Mouse (Mus musculus) neural tube, embryonic 15.5 days (tissue): ENCODE results near the gene Slc11a1. TPM values are rescaled to one million over a fixed set of nuclear protein-coding genes. Genes with fewer than 3 reads are reported as not detected.

ENCODE experiments used
- ATAC-seq: fragments of 200-750 bp; cut with Nextera tagmentation; 2 replicates; pipeline ENCODE4 v1.8.0; 2017; ENCODE audit warnings: mild to moderate bottlenecking, moderate TSS enrichment, moderate library complexity; ENCODE audit not compliant: low FRiP score
- H3K27ac ChIP-seq: fragments of 300-500 bp; sonication (generic); replicated peaks from 2 replicates; pipeline ENCODE4 v1.5.1; 2015; ENCODE audit warnings: mild to moderate bottlenecking, inconsistent platforms
- H3K27me3 ChIP-seq: fragments of 300-500 bp; sonication (generic); replicated peaks from 2 replicates; pipeline ENCODE4 v1.6.1; 2015; ENCODE audit warnings: inconsistent platforms
- H3K36me3 ChIP-seq: fragments of 300-500 bp; sonication (generic); 2 replicates; pipeline ENCODE4 v1.6.1; 2015; ENCODE audit warnings: inconsistent platforms
- H3K4me1 ChIP-seq: fragments of 300-500 bp; sonication (generic); 2 replicates; pipeline ENCODE4 v1.6.1; 2015; ENCODE audit warnings: inconsistent platforms
- H3K4me2 ChIP-seq: fragments of 300-500 bp; sonication (generic); 2 replicates; pipeline ENCODE4 v1.6.1; 2015; ENCODE audit warnings: inconsistent platforms, mild to moderate bottlenecking, moderate library complexity
- H3K4me3 ChIP-seq: fragments of 300-500 bp; sonication (generic); replicated peaks from 2 replicates; pipeline ENCODE4 v1.5.1; 2015; ENCODE audit warnings: mild to moderate bottlenecking, inconsistent platforms
- H3K9ac ChIP-seq: fragments of 300-500 bp; sonication (generic); replicated peaks from 2 replicates; pipeline ENCODE4 v1.6.1; 2015; ENCODE audit warnings: mild to moderate bottlenecking, inconsistent platforms
- H3K9me3 ChIP-seq: fragments of 300-500 bp; sonication (generic); replicated peaks from 2 replicates; pipeline ENCODE4 v1.6.1; 2016; ENCODE audit warnings: inconsistent platforms
- WGBS: fragments of 180-500 bp; shearing (Covaris S2); methylation state at CpG from one replicate; pipeline ENCODE4 v1.1.7; 2015; ENCODE audit warnings: mixed read lengths; 5-methylcytosine and 5-hydroxymethylcytosine counted together
- polyA plus RNA-seq: library from polyadenylated mRNA; unstranded; fragments of >200 nt; fragmentation: Nextera tagmentation; extraction: Ambion mirVana; gene quantifications from 2 replicates; pipeline ENCODE4 v1.2.1, GENCODE M21; 2015

Gene Slc11a1
- polyA plus RNA-seq, 1 experiment from 2014 or later: 2.3 TPM

DNA sequence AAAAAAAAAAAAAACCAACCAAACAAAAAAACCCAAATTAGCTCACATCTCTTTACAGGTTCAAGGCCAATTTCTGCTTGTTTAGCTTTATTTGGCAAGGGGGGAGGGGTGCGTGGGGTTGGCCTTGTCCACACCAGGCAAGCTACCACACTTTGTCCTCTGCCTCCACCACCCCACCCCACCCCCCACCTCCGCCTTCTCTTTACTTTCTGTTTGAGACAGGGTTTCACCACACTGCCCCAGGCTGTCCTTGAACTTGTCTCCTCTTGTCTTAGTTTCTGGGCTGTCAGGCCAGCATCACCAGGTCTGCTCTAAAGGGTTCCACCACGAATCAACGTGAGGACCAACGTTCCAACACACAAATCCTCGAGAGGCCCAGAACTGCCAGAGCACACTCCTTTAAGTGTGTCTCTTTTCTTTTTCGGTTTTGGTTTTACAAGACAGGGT lies 4.1 kb downstream of the Slc11a1 start:
- Histone ChIP-seq H3K27me3 (no peaks in the 10 kb centered on the region), H3K4me2 (no peak overlapping the region), H3K4me3 (no peak overlapping the region), H3K4me1 (no peaks in the 10 kb centered on the region), H3K36me3 (no peaks in the 10 kb centered on the region), H3K27ac (no peak overlapping the region), H3K9ac (no peak overlapping the region), H3K9me3 (no peaks in the 10 kb centered on the region)
- no peak for ATAC-seq
- WGBS: 84% methylated on average over 7 of the region's 7 CpGs

DNA sequence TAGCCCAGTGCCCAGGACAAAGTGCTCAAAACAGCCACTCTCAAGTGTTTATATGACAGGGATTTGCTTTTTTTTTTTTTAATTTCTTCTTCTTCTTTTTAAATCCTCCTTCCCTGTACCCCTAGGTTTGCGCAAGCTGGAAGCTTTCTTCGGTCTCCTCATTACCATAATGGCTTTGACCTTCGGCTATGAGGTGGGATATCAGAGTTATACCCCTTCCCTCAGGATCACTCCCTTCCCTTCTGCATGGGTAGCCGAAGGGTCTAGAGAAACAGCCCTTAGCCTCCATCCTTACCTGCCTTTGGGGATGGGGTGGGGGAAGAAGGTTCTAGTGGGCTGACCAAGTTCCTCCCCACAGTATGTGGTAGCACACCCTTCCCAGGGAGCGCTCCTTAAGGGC lies 5.5 kb downstream of the Slc11a1 start:
- Histone ChIP-seq H3K9ac (no peak overlapping the region), H3K4me1 (no peaks in the 10 kb centered on the region), H3K27me3 (no peaks in the 10 kb centered on the region), H3K4me2 (no peak overlapping the region), H3K27ac (no peak overlapping the region), H3K9me3 (no peaks in the 10 kb centered on the region), H3K4me3 (no peak overlapping the region), H3K36me3 (no peaks in the 10 kb centered on the region)
- no peak for ATAC-seq
- 86% methylated on average over 5 of the region's 5 CpGs for WGBS

DNA sequence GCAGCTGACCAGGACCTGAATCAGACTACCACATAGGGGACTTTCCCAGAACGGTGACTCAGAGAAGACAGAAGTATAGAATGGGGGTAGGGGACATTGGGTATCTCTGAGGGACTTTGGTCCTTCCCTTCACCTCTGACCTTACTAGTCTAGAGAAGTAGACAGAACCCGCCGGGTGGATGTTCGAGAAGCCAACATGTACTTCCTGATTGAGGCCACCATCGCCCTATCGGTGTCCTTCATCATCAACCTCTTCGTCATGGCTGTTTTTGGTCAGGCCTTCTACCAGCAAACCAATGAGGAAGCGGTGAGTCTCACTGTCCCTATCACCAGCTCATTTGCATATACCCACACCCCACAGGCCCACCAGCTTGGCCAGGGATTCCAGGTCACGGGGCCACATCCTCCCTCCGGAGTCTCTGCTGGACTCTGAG lies 6.6 kb downstream of the Slc11a1 start:
- Histone ChIP-seq H3K4me3 (no peak overlapping the region), H3K9me3 (no peaks in the 10 kb centered on the region), H3K27me3 (no peaks in the 10 kb centered on the region), H3K4me2 (no peak overlapping the region), H3K4me1 (peaks cover 3% of the 10 kb centered on the region; the same call in 1 of the 2 replicates), H3K36me3 (no peaks in the 10 kb centered on the region), H3K9ac (no peak overlapping the region), H3K27ac (no peak overlapping the region)
- WGBS: 90% methylated on average over 10 of the region's 10 CpGs
- no peak for ATAC-seq

DNA sequence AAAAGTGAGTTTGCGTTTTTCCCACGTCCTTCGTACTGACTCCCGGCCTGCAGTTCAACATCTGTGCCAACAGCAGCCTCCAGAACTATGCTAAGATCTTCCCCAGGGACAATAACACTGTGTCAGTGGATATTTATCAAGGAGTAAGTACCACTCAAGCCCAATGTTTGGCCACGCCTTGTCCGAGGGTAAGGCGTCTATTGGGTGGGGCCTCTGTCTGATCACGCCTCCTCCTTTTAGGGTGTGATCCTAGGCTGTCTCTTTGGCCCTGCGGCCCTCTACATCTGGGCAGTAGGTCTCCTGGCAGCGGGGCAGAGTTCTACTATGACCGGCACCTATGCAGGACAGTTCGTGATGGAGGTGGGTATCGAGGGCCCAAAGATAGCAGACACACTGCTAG lies 8.4 kb downstream of the Slc11a1 start:
- Histone ChIP-seq H3K4me3 (no peak overlapping the region), H3K9me3 (no peaks in the 10 kb centered on the region), H3K9ac (no peak overlapping the region), H3K27me3 (no peaks in the 10 kb centered on the region), H3K27ac (no peak overlapping the region), H3K36me3 (no peaks in the 10 kb centered on the region), H3K4me1 (peaks cover 10% of the 10 kb centered on the region), H3K4me2 (no peak overlapping the region)
- no peak for ATAC-seq
- 88% methylated on average over 13 of the region's 13 CpGs for WGBS

DNA sequence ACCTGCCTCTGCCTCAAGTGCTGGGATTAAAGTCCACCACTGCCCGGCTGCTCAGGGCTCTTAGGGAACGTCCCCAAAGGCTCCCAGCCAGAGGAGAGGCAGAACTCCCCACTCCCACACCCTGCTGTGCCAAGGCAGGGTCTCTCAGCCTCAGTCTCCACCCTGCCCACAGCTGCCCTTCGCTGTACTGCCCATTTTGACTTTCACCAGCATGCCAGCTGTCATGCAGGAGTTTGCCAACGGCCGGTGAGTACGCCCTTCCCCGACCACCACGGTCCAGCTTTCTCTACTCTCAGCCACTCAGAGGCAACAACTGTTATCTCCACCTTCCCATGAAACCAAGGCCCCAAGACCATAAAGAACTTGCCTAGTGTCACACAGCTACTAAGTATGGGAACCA lies 9.5 kb downstream of the Slc11a1 start:
- 86% methylated on average over 8 of the region's 8 CpGs for WGBS
- H3K36me3 ChIP-seq: no peaks in the 10 kb centered on the region
- H3K9ac ChIP-seq: no peak overlapping the region
- no peaks in the 10 kb centered on the region; the same call in 1 of the 2 replicates for H3K27me3 ChIP-seq
- no peak overlapping the region for H3K27ac ChIP-seq
- H3K4me3 ChIP-seq: no peak overlapping the region
- H3K9me3 ChIP-seq: no peaks in the 10 kb centered on the region
- H3K4me2 ChIP-seq: no peak overlapping the region
- ATAC-seq: no peak
- H3K4me1 ChIP-seq: peaks cover 10% of the 10 kb centered on the region

DNA sequence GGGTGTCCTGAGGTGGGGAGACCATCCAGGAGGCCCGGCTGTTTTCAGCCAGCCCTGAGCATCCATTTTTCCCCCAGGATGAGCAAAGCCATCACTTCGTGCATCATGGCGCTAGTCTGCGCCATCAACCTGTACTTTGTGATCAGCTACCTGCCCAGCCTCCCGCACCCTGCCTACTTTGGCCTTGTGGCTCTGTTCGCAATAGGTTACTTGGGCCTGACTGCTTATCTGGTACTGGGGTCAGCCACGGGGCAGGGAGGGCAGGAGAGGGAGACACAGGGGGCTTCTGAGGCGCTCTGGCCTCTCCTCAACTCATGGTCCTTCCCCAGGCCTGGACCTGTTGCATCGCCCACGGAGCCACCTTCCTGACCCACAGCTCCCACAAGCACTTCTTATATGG lies 10.1 kb downstream of the Slc11a1 start:
- ATAC-seq: no peak
- Histone ChIP-seq H3K4me1 (peaks cover 15% of the 10 kb centered on the region), H3K4me3 (no peak overlapping the region), H3K9ac (no peak overlapping the region), H3K9me3 (no peaks in the 10 kb centered on the region), H3K4me2 (no peak overlapping the region), H3K27me3 (peaks cover 3% of the 10 kb centered on the region), H3K27ac (no peak overlapping the region), H3K36me3 (no peaks in the 10 kb centered on the region)
- WGBS: 95% methylated on average over 10 of the region's 10 CpGs

DNA sequence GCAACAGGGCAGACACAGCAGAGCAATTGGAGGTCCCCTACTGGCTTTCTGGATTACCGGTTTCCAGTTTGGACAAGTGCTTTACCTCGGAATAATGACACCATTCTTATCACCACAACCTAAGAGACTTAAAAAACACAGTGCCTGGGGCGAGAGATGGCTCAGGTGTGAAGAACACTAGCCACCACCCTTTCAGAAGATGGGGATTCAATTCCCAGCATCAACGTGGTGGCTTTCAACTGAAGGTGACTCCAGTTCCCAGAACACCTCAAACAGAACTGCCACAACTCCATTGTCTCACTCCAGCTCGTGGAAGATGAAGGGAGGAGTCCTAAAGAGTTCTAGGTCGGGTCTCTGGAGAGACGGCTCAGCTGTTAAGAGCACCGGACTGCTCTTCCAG lies 10.5 kb downstream of the Slc11a1 start:
- Histone ChIP-seq H3K36me3 (no peaks in the 10 kb centered on the region), H3K27ac (no peak overlapping the region), H3K27me3 (peaks cover 5% of the 10 kb centered on the region), H3K4me2 (no peak overlapping the region), H3K4me3 (no peak overlapping the region), H3K9me3 (no peaks in the 10 kb centered on the region), H3K9ac (no peak overlapping the region), H3K4me1 (peaks cover 19% of the 10 kb centered on the region)
- no peak for ATAC-seq
- WGBS: 86% methylated on average over 8 of the region's 8 CpGs

DNA sequence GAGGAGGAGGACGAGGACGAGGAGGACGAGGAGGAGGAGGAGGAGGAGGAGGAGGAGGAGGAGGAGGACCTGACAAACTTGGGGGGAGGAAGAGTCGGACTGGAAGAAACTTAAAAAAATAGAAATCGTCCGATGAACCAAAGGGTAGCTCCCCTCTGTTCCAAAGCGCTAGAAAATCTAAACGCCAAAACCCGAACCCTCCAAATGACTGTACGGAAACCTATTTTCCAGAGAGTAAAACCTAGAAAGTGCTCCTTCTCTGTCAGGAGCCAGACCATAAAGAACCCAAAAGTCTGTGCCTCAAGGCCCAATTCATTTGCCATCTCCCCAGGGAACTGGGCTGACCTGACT lies 11.3 kb downstream of the Slc11a1 start:
- ATAC-seq: 0 out of 2 replicates have a peak, but pooled peaks have one; percentile 0
- peak overlapping the region; percentile 93 for H3K27ac ChIP-seq
- H3K27me3 ChIP-seq: peaks cover 9% of the 10 kb centered on the region
- peak overlapping the region; percentile 65 for H3K9ac ChIP-seq
- H3K4me1 ChIP-seq: peaks cover 27% of the 10 kb centered on the region
- no peaks in the 10 kb centered on the region for H3K36me3 ChIP-seq
- H3K4me3 ChIP-seq: peak overlapping the region; percentile 60
- WGBS: 52% methylated on average over 8 of the region's 10 CpGs
- H3K4me2 ChIP-seq: peak overlapping the region; percentile 83
- H3K9me3 ChIP-seq: no peaks in the 10 kb centered on the region

DNA sequence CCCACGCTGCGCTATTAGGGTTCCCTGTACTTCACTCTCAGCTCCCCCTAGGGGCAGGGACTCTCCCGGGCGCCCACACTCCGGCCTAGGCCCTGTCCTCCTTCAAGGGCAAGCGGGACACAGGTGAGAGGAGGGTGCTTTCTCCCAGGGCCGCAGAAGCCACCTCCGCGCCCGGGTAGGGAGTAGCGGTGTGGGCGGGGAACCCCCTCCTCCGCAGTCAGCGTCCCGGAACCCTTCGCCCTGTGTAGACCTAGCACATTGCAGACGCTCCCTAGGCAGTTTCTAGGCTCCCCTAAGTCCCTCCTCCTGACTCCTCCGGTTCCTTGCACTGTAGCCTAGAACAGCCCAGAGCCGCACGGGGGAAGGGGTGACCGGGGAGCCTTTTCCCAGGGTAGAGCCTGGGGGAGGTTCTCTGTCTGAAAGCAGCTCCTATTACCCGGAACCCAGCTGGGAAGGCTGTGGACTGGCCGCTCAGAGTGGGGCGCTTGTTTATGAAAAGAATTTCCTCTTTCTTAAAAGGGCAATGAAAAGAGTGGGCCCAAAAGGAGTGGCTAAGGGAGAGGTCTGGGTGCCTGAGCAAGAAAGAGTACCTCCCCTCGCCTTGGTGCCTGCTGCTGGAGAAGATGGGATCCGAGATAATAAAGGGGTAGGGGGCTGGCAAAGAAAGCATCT lies 11.9 kb downstream of the Slc11a1 start:
- Histone ChIP-seq H3K36me3 (no peaks in the 10 kb centered on the region), H3K4me3 (peak overlapping the region; percentile 60), H3K4me2 (peak overlapping the region; percentile 83), H3K27me3 (peaks cover 9% of the 10 kb centered on the region), H3K9ac (peak overlapping the region; percentile 65), H3K27ac (peak overlapping the region; percentile 93), H3K4me1 (peaks cover 27% of the 10 kb centered on the region), H3K9me3 (no peaks in the 10 kb centered on the region)
- peak; percentile 88 for ATAC-seq
- WGBS: under 1% methylated on average over 26 of the region's 26 CpGs

DNA sequence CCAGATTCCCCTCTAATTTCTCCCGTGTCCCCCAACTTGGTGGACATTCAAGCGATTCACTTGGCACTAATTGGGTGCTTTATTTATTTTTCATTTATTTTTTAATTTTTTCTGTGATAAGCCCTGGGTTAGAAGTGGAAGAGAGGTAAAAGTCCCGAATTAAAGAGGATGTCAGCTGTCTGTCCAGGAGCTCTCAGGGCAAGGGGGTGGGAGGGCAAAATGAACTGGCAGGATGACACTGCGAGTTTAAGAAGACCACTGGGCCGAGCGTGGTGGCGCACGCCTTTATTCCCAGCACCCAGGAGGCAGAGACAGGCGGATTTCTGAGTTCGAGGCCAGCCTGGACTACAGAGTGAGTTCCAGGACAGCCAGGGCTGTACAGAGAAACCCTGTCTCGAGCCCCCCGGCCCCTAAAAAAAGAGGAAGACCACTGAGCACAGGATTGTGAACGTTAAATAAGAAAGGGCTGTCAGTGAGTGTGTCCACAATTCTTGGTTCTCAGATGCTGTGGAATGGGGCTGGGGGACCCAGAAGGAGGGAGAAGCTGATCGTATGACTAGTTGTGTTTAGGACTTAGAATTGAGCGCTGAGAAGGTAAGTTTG lies 12.5 kb downstream of the Slc11a1 start:
- Histone ChIP-seq H3K4me2 (peak overlapping the region; percentile 83), H3K9ac (peak overlapping the region; percentile 65), H3K9me3 (no peaks in the 10 kb centered on the region), H3K4me1 (peaks cover 34% of the 10 kb centered on the region), H3K27ac (peak overlapping the region; percentile 93), H3K36me3 (no peaks in the 10 kb centered on the region), H3K4me3 (peak overlapping the region; percentile 60), H3K27me3 (peaks cover 9% of the 10 kb centered on the region)
- 53% methylated on average over 15 of the region's 15 CpGs for WGBS
- ATAC-seq: no peak

DNA sequence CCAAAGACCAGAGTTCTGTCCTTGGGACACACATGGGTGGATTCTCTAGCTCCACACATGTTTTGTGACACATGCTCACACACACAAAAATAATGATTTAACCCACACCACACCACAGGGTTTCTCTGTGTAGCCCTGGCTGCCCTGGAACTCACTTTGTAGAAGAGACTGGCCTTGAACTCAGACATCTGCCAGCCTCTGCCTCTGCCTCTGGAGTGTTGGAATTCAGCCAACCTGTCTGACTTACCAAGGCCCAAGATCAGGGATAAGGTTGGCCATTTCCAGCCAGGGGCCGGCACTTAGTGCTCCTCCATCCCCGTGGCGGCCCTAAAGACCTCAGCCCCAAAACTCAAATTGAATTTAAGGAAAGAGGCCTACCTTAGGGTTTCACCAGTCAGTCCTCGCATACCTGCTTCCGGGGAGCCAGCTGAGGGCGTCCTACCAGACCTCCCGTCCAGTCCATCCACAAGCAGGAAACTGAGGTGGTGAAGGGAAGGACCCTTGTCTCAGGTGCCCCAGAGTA lies 13.5 kb downstream of the Slc11a1 start:
- ATAC-seq: no peak
- no peak overlapping the region for H3K4me3 ChIP-seq
- WGBS: 86% methylated on average over 7 of the region's 7 CpGs

DNA sequence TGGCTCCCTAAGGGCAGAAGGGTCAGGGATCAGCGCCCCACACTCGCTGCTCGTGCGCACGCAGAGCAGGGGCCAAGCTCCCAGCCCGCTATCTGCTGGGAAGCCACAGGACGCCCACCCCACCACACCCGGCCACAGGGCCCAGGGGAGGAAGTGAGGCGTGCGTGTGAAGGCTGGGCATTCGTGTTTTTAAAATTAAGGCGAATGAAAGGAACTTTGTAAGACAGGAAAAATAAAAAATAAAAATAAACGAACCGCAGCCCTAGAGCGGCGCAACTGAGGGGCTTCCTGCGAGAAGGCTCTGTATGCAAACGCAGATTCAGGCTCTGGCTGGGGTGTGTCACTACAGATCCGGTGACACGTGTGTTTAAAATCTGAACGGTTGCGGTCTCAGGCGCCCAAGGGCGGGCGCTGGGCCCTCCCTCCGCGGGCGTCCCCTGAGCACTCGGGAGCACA lies 14.9 kb downstream of the Slc11a1 start:
- no peak for ATAC-seq
- Histone ChIP-seq H3K27ac (no peak overlapping the region), H3K9me3 (no peaks in the 10 kb centered on the region), H3K9ac (0 out of 2 replicates have a peak overlapping the region, but pooled peaks have one; percentile 7), H3K4me2 (peak overlapping the region; percentile 95), H3K36me3 (peaks cover 3% of the 10 kb centered on the region), H3K4me3 (peak overlapping the region; percentile 14; the same call in 1 of the 2 replicates), H3K27me3 (peaks cover 9% of the 10 kb centered on the region), H3K4me1 (peaks cover 44% of the 10 kb centered on the region)
- 8% methylated on average over 29 of the region's 29 CpGs for WGBS

More for the DNA sequence above, 13.5 kb downstream of the Slc11a1 start:
- H3K4me1 ChIP-seq: peaks cover 43% of the 10 kb centered on the region
- no peak overlapping the region for H3K9ac ChIP-seq
- H3K27me3 ChIP-seq: peaks cover 9% of the 10 kb centered on the region
- no peak overlapping the region for H3K4me2 ChIP-seq
- H3K9me3 ChIP-seq: no peaks in the 10 kb centered on the region
- H3K36me3 ChIP-seq: no peaks in the 10 kb centered on the region
- no peak overlapping the region for H3K27ac ChIP-seq
